Mouse (Mus musculus) midbrain, embryonic 15.5 days (tissue): Measurements from ENCODE around the gene Rfx4. TPM values are rescaled to one million over a fixed set of nuclear protein-coding genes. Genes with fewer than 3 reads are reported as not detected.

Experiments used
- ATAC-seq: fragments of 200-750 bp; cut with Nextera tagmentation; replicated peaks from 2 replicates; pipeline ENCODE4 v1.8.0; 2017; ENCODE audit warnings: moderate TSS enrichment
- H3K27ac ChIP-seq: fragments of 300-500 bp; sonication (generic); 2 replicates; pipeline ENCODE4 v1.5.1; 2015; ENCODE audit warnings: mild to moderate bottlenecking, inconsistent platforms
- H3K27me3 ChIP-seq: fragments of 300-500 bp; sonication (generic); replicated peaks from 2 replicates; pipeline ENCODE4 v1.6.1; 2015; ENCODE audit warnings: inconsistent platforms
- H3K36me3 ChIP-seq: fragments of 300-500 bp; sonication (generic); replicated peaks from 2 replicates; pipeline ENCODE4 v1.6.1; 2015; ENCODE audit warnings: inconsistent platforms
- H3K4me1 ChIP-seq: fragments of 300-500 bp; sonication (generic); 2 replicates; pipeline ENCODE4 v1.6.1; 2015; ENCODE audit warnings: inconsistent platforms
- H3K4me2 ChIP-seq: fragments of 300-500 bp; sonication (generic); 2 replicates; pipeline ENCODE4 v1.6.1; 2015; ENCODE audit warnings: inconsistent platforms, mild to moderate bottlenecking, moderate library complexity
- H3K4me3 ChIP-seq: fragments of 300-500 bp; sonication (generic); 2 replicates; pipeline ENCODE4 v1.5.1; 2015; ENCODE audit warnings: mild to moderate bottlenecking, inconsistent platforms
- H3K9ac ChIP-seq: fragments of 300-500 bp; sonication (generic); 2 replicates; pipeline ENCODE4 v1.6.1; 2015; ENCODE audit warnings: mild to moderate bottlenecking, inconsistent platforms
- H3K9me3 ChIP-seq: fragments of 300-500 bp; sonication (generic); 2 replicates; pipeline ENCODE4 v1.6.1; 2016; ENCODE audit warnings: inconsistent platforms
- WGBS: fragments of 180-500 bp; shearing (Covaris S2); methylation state at CpG from one replicate; pipeline ENCODE4 v1.1.7; 2015; ENCODE audit warnings: mixed read lengths; 5-methylcytosine and 5-hydroxymethylcytosine counted together
- polyA plus RNA-seq: library from polyadenylated mRNA; unstranded; fragments of >200 nt; fragmentation: Nextera tagmentation; extraction: Ambion mirVana; gene quantifications from 2 replicates; pipeline ENCODE4 v1.2.1, GENCODE M21; 2015

The Rfx4 gene
- polyA plus RNA-seq, 1 experiment from 2014 or later, result 16.1 TPM

- H3K27ac ChIP-seq, result no peak overlapping the region
Observed at GRCm38 (mm10) chr10:84909021-84909801, 153.3 kb downstream of the Rfx4 start.

GRCm38 (mm10) chr10:84910194-84910593, 154.3 kb downstream of the Rfx4 start:
- ATAC-seq, result no peak; the same call in 1 of the 2 replicates
- Histone ChIP-seq H3K9me3 (no peaks in the 10 kb centered on the region), H3K27me3 (no peaks in the 10 kb centered on the region), H3K4me3 (no peak overlapping the region), H3K4me2 (no peak overlapping the region), H3K27ac (no peak overlapping the region), H3K9ac (no peak overlapping the region), H3K36me3 (no peaks in the 10 kb centered on the region), H3K4me1 (peaks cover 24% of the 10 kb centered on the region)
- 10% methylated on average over 7 of the region's 7 CpGs for WGBS

More at GRCm38 (mm10) chr10:84909021-84909801, 153.3 kb downstream of the Rfx4 start:
- H3K9ac ChIP-seq, result no peak overlapping the region
- 41% methylated on average over 17 of the region's 17 CpGs for WGBS
- H3K27me3 ChIP-seq, result no peaks in the 10 kb centered on the region
- H3K4me3 ChIP-seq, result no peak overlapping the region
- H3K4me2 ChIP-seq, result no peak overlapping the region
- ATAC-seq, result peak; percentile 59
- peaks cover 26% of the 10 kb centered on the region for H3K4me1 ChIP-seq
- H3K9me3 ChIP-seq, result no peaks in the 10 kb centered on the region
- H3K36me3 ChIP-seq, result no peaks in the 10 kb centered on the region

GRCm38 (mm10) chr10:84910758-84911384, 155.0 kb downstream of the Rfx4 start:
- no peak for ATAC-seq
- Histone ChIP-seq H3K27ac (no peak overlapping the region), H3K4me3 (no peak overlapping the region), H3K27me3 (no peaks in the 10 kb centered on the region), H3K4me1 (peaks cover 24% of the 10 kb centered on the region), H3K4me2 (no peak overlapping the region), H3K36me3 (no peaks in the 10 kb centered on the region), H3K9ac (no peak overlapping the region), H3K9me3 (no peaks in the 10 kb centered on the region)
- 18% methylated on average over 1 of the region's 1 CpGs for WGBS

- Histone ChIP-seq H3K36me3 (no peaks in the 10 kb centered on the region), H3K9me3 (no peaks in the 10 kb centered on the region), H3K4me2 (no peak overlapping the region), H3K27me3 (no peaks in the 10 kb centered on the region), H3K27ac (no peak overlapping the region), H3K4me3 (no peak overlapping the region), H3K4me1 (peaks cover 18% of the 10 kb centered on the region), H3K9ac (no peak overlapping the region)
- WGBS, result 63% methylated on average over 1 of the region's 1 CpGs
- ATAC-seq, result no peak
Observed at GRCm38 (mm10) chr10:84913148-84913547, 157.3 kb downstream of the Rfx4 start.

- H3K9ac ChIP-seq, result no peak overlapping the region
- no peak for ATAC-seq
- WGBS, result 88% methylated on average over 6 of the region's 6 CpGs
- H3K36me3 ChIP-seq, result no peaks in the 10 kb centered on the region
- no peaks in the 10 kb centered on the region for H3K9me3 ChIP-seq
- no peaks in the 10 kb centered on the region for H3K27me3 ChIP-seq
- no peak overlapping the region for H3K27ac ChIP-seq
- peaks cover 30% of the 10 kb centered on the region for H3K4me1 ChIP-seq
- no peak overlapping the region for H3K4me3 ChIP-seq
- no peak overlapping the region for H3K4me2 ChIP-seq
Observed at GRCm38 (mm10) chr10:84915476-84915875, 159.6 kb downstream of the Rfx4 start.

- Histone ChIP-seq H3K4me3 (peak within 1 kb of the TSS; percentile 82), H3K27me3 (no peaks in the 10 kb centered on the region), H3K36me3 (no peaks in the 10 kb centered on the region), H3K4me2 (peak within 1 kb of the TSS; percentile 59), H3K9me3 (no peaks in the 10 kb centered on the region), H3K9ac (peak within 1 kb of the TSS; percentile 89), H3K4me1 (peaks cover 27% of the 10 kb centered on the region), H3K27ac (peak within 1 kb of the TSS; percentile 100)
- under 1% methylated on average over 50 of the region's 51 CpGs for WGBS
- ATAC-seq, result peak; percentile 97
Observed at GRCm38 (mm10) chr10:84916810-84917730, 161.2 kb downstream of the Rfx4 start, which contains the start of gene Ric8b. Gene Ric8b (plus strand): TSS chr10:84917616.

GRCm38 (mm10) chr10:84917731-84918095, 161.9 kb downstream of the Rfx4 start:
- H3K27ac ChIP-seq, result peak overlapping the region; percentile 100
- WGBS, result under 1% methylated on average over 27 of the region's 27 CpGs
- no peaks in the 10 kb centered on the region for H3K9me3 ChIP-seq
- H3K4me3 ChIP-seq, result peak overlapping the region; percentile 82
- ATAC-seq, result peak; percentile 71
- peaks cover 27% of the 10 kb centered on the region for H3K4me1 ChIP-seq
- H3K4me2 ChIP-seq, result peak overlapping the region; percentile 59
- no peaks in the 10 kb centered on the region for H3K27me3 ChIP-seq
- H3K36me3 ChIP-seq, result no peaks in the 10 kb centered on the region
- H3K9ac ChIP-seq, result peak overlapping the region; percentile 89

GRCm38 (mm10) chr10:84926336-84926735, 170.5 kb downstream of the Rfx4 start:
- no peak for ATAC-seq
- WGBS, result 90% methylated on average over 7 of the region's 7 CpGs
- no peaks in the 10 kb centered on the region for H3K27me3 ChIP-seq

GRCm38 (mm10) chr10:84926885-84927284, 171.0 kb downstream of the Rfx4 start:
- Histone ChIP-seq H3K27me3 (no peaks in the 10 kb centered on the region), H3K4me2 (no peak overlapping the region), H3K27ac (no peak overlapping the region), H3K9ac (no peak overlapping the region), H3K4me3 (no peak overlapping the region), H3K9me3 (no peaks in the 10 kb centered on the region), H3K36me3 (peaks cover 9% of the 10 kb centered on the region), H3K4me1 (no peaks in the 10 kb centered on the region; the same call in 1 of the 2 replicates)
- ATAC-seq, result no peak
- WGBS, result 95% methylated on average over 4 of the region's 4 CpGs

More at GRCm38 (mm10) chr10:84926336-84926735, 170.5 kb downstream of the Rfx4 start:
- Histone ChIP-seq H3K9me3 (no peaks in the 10 kb centered on the region), H3K27ac (no peak overlapping the region), H3K4me3 (no peak overlapping the region), H3K4me2 (no peak overlapping the region), H3K36me3 (peaks cover 9% of the 10 kb centered on the region), H3K9ac (no peak overlapping the region), H3K4me1 (no peaks in the 10 kb centered on the region; the same call in 1 of the 2 replicates)

- H3K4me1 ChIP-seq, result no peaks in the 10 kb centered on the region; the same call in 1 of the 2 replicates
- no peak overlapping the region for H3K27ac ChIP-seq
- no peaks in the 10 kb centered on the region for H3K27me3 ChIP-seq
- H3K4me3 ChIP-seq, result no peak overlapping the region
- H3K9ac ChIP-seq, result no peak overlapping the region
- WGBS, result 94% methylated on average over 4 of the region's 4 CpGs
- peaks cover 9% of the 10 kb centered on the region for H3K36me3 ChIP-seq
- no peak overlapping the region for H3K4me2 ChIP-seq
- ATAC-seq, result no peak
- no peaks in the 10 kb centered on the region for H3K9me3 ChIP-seq
Observed at GRCm38 (mm10) chr10:84928465-84928864, 172.6 kb downstream of the Rfx4 start.

GRCm38 (mm10) chr10:84935553-84936209, 179.8 kb downstream of the Rfx4 start:
- no peaks in the 10 kb centered on the region for H3K9me3 ChIP-seq
- H3K36me3 ChIP-seq, result no peaks in the 10 kb centered on the region
- no peaks in the 10 kb centered on the region for H3K27me3 ChIP-seq
- no peak for ATAC-seq
- no peak overlapping the region for H3K9ac ChIP-seq
- no peak overlapping the region for H3K27ac ChIP-seq
- no peaks in the 10 kb centered on the region for H3K4me1 ChIP-seq
- H3K4me3 ChIP-seq, result no peak overlapping the region
- no peak overlapping the region for H3K4me2 ChIP-seq
- whole genome bisulfite sequencing, result 87% methylated on average over 7 of the region's 7 CpGs
